ENCODE assay signal across 26 mouse cellular contexts in genomic region chr1:38304376-38304775, GRCm38 (mm10).
DNase-seq lines count a peak whose midpoint lies in the region; ATAC-seq and TF ChIP-seq lines count a peak whose summit lies in the region.
"Had no signal": no experiment of that assay in that cellular context is flagged by ENCODE, and none has a peak within 500 bp of the region (broad histone marks: within the 10 kb centered on the region; RNA-seq: fewer than 3 reads in every experiment).

No protein-coding gene starts in this region.

- no peak overlapping the region for H3K4me3 ChIP-seq in heart, embryonic 10.5 days
- H3K4me3 ChIP-seq in kidney, embryonic 15.5 days (replicated peaks), result no peak overlapping the region
- H3K4me3 ChIP-seq in embryonic facial prominence, embryonic 13.5 days, result no peak overlapping the region
- no peak overlapping the region for H3K4me3 ChIP-seq in intestine, postnatal 0 days (ENCODE audit: low read depth, low read length)
- H3K4me3 ChIP-seq: hindbrain, embryonic 13.5 days; neural tube, embryonic 15.5 days; stomach, embryonic 15.5 days had no signal

- H3K4me1 ChIP-seq in heart, embryonic 10.5 days, result peaks cover 22% of the 10 kb centered on the region
- H3K4me1 ChIP-seq in kidney, embryonic 15.5 days, result peaks cover 15% of the 10 kb centered on the region
- H3K4me1 ChIP-seq in embryonic facial prominence, embryonic 13.5 days, result peaks cover 42% of the 10 kb centered on the region
- H3K4me1 ChIP-seq in intestine, postnatal 0 days (replicated peaks; ENCODE audit: control insufficient read depth, insufficient read depth, low read length), result no peaks in the 10 kb centered on the region; the same call in 1 of the 2 replicates
- H3K4me1 ChIP-seq: stomach, embryonic 15.5 days had no signal

- 0 out of 2 replicates have a peak, but pooled peaks cover 2% of the 10 kb centered on the region for H3K36me3 ChIP-seq in heart, embryonic 10.5 days
- no peaks in the 10 kb centered on the region for H3K36me3 ChIP-seq in kidney, embryonic 15.5 days
- H3K36me3 ChIP-seq in embryonic facial prominence, embryonic 13.5 days, result no peaks in the 10 kb centered on the region
- no peaks in the 10 kb centered on the region for H3K36me3 ChIP-seq in intestine, postnatal 0 days (ENCODE audit: control insufficient read depth, insufficient read depth)
- H3K36me3 ChIP-seq: hindbrain, embryonic 13.5 days; neural tube, embryonic 15.5 days; stomach, embryonic 15.5 days had no signal

- H3K27me3 ChIP-seq in heart, embryonic 10.5 days (ENCODE audit: insufficient read depth, poor library complexity, severe bottlenecking), result no peaks in the 10 kb centered on the region
- no peaks in the 10 kb centered on the region for H3K27me3 ChIP-seq in kidney, embryonic 15.5 days
- no peaks in the 10 kb centered on the region for H3K27me3 ChIP-seq in embryonic facial prominence, embryonic 13.5 days
- H3K27me3 ChIP-seq in intestine, postnatal 0 days (replicated peaks; ENCODE audit: control insufficient read depth, insufficient read depth, low read length), result no peaks in the 10 kb centered on the region
- H3K27me3 ChIP-seq: hindbrain, embryonic 13.5 days; neural tube, embryonic 15.5 days; stomach, embryonic 15.5 days had no signal

- ATAC-seq in kidney, embryonic 15.5 days (replicated peaks; ENCODE audit: low FRiP score), result no peak
- ATAC-seq in embryonic facial prominence, embryonic 13.5 days (ENCODE audit: insufficient number of reproducible peaks, insufficient read depth, low FRiP score, low TSS enrichment, low read depth), result no peak
- no peak for ATAC-seq in intestine, postnatal 0 days
- ATAC-seq: activated CD4-positive, CD25-positive, alpha-beta regulatory T cell, adult 4 months; forebrain, embryonic 16.5 days; inflammation-experienced regulatory T-cells, adult 6 months had no signal

- 66% methylated on average over 11 of the region's 11 CpGs for WGBS in heart, embryonic 10.5 days
- 83% methylated on average over 11 of the region's 11 CpGs for WGBS in kidney, embryonic 15.5 days
- WGBS in embryonic facial prominence, embryonic 13.5 days, result 63% methylated on average over 11 of the region's 11 CpGs
- 80% methylated on average over 11 of the region's 11 CpGs for WGBS in intestine, postnatal 0 days

- no peak overlapping the region for H3K9ac ChIP-seq in kidney, embryonic 15.5 days
- H3K9ac ChIP-seq in embryonic facial prominence, embryonic 13.5 days, result no peak overlapping the region
- no peak overlapping the region for H3K9ac ChIP-seq in intestine, postnatal 0 days (ENCODE audit: low read depth, low read length)
- H3K9ac ChIP-seq: hindbrain, embryonic 13.5 days; neural tube, embryonic 15.5 days; stomach, embryonic 15.5 days had no signal

- DNase-seq in heart, embryonic 10.5 days (ENCODE audit: low spot score), result peak; percentile 69
- no peak for DNase-seq in heart, adult 9 months (ENCODE audit: low spot score in 2 of 2)
- DNase-seq in kidney, postnatal 4 days, result no peak
- peak; percentile 17 for DNase-seq in 3T3-L1 (ENCODE audit: low read depth, low spot score)
- no peak for DNase-seq in spleen, postnatal 4 days (ENCODE audit: low spot score in 2 of 2)
- DNase-seq: adrenal gland, adult 8-10 months; cerebellum, adult 11-12 months; cerebellum, postnatal 10 days; gastrocnemius, postnatal 36 days; kidney, adult 2 months; kidney, postnatal 25 days; liver; lung, postnatal 10 days; right cerebral cortex, adult 18-20 months; right cerebral cortex, postnatal 4 days; thymus, adult 2 months had no signal

- no peak overlapping the region for H3K4me2 ChIP-seq in kidney, embryonic 15.5 days
- H3K4me2 ChIP-seq in embryonic facial prominence, embryonic 13.5 days, result no peak overlapping the region
- H3K4me2 ChIP-seq in intestine, postnatal 0 days (replicated peaks; ENCODE audit: low read depth), result no peak overlapping the region
- H3K4me2 ChIP-seq: hindbrain, embryonic 13.5 days; midbrain, embryonic 11.5 days; neural tube, embryonic 15.5 days; stomach, embryonic 15.5 days had no signal

- H3K27ac ChIP-seq in heart, embryonic 10.5 days, result peak overlapping the region; percentile 47; the same call in 1 of the 2 replicates
- 0 out of 2 replicates have a peak overlapping the region, but pooled peaks have one; percentile 48 for H3K27ac ChIP-seq in kidney, embryonic 15.5 days
- peak overlapping the region; percentile 23; the same call in 1 of the 2 replicates for H3K27ac ChIP-seq in embryonic facial prominence, embryonic 13.5 days
- no peak overlapping the region for H3K27ac ChIP-seq in intestine, postnatal 0 days (ENCODE audit: low read depth, low read length)
- H3K27ac ChIP-seq: hindbrain, embryonic 13.5 days; neural tube, embryonic 15.5 days; stomach, embryonic 15.5 days had no signal

- TF ChIP-seq CTCF in intestine, postnatal 0 days (IDR thresholded peaks at IDR 0.05; ENCODE audit: low read depth), result no peak

- H3K9me3 ChIP-seq in heart, embryonic 10.5 days, result no peaks in the 10 kb centered on the region
- H3K9me3 ChIP-seq in kidney, embryonic 15.5 days (replicated peaks), result no peaks in the 10 kb centered on the region
- no peaks in the 10 kb centered on the region for H3K9me3 ChIP-seq in embryonic facial prominence, embryonic 13.5 days
- no peaks in the 10 kb centered on the region for H3K9me3 ChIP-seq in intestine, postnatal 0 days (ENCODE audit: control insufficient read depth)
- H3K9me3 ChIP-seq: hindbrain, embryonic 13.5 days; neural tube, embryonic 15.5 days; stomach, embryonic 15.5 days had no signal

Comparison
In these comparisons a context has a peak if more than half of its experiments do, and no peak if none do; other contexts are left out.
1. DNase-seq: peak in heart, embryonic 10.5 days (single experiment) and 3T3-L1 (single experiment); none in heart, adult 9 months (0 of 2), kidney, postnatal 4 days (0 of 2) and spleen, postnatal 4 days (0 of 2).